Mouse (Mus musculus): Measurements from ENCODE around the gene Copz2.
"Not testable (repeated sequence)": the region's sequence is repeated elsewhere in the genome, so short reads cannot be mapped to it uniquely, and the experiment has no call there.

Copz2 gene

GRCm38 (mm10) chr11:96849681-96850467 lies at the start of gene Copz2:
Gene Copz2, plus strand, starts transcription at chr11:96849870.
- DNase-seq: peak; percentile 73

GRCm38 (mm10) chr11:96805606-96806005 lies 44.1 kb upstream of the Copz2 start:
- DNase-seq: no peak

GRCm38 (mm10) chr11:96808066-96808465 lies 41.6 kb upstream of the Copz2 start:
- DNase-seq: peak; percentile 18

GRCm38 (mm10) chr11:96809562-96810235 lies 40.0 kb upstream of the Copz2 start:
- no peak for DNase-seq

- not testable (repeated sequence) for DNase-seq
These were observed 38.5 kb upstream of the Copz2 start for GRCm38 (mm10) chr11:96811188-96811587.

- DNase-seq: no peak
These were observed 36.2 kb upstream of the Copz2 start for GRCm38 (mm10) chr11:96813455-96813854.

- DNase-seq: no peak
These were observed 35.8 kb upstream of the Copz2 start for GRCm38 (mm10) chr11:96813920-96814319.

GRCm38 (mm10) chr11:96814443-96814842 lies 35.2 kb upstream of the Copz2 start:
- DNase-seq: no peak

- DNase-seq: no peak
These were observed 33.8 kb upstream of the Copz2 start for GRCm38 (mm10) chr11:96815895-96816294.

GRCm38 (mm10) chr11:96816494-96816893 lies 33.2 kb upstream of the Copz2 start:
- DNase-seq: no peak

- no peak for DNase-seq
These were observed 32.7 kb upstream of the Copz2 start for GRCm38 (mm10) chr11:96816979-96817378.

- no peak for DNase-seq
These were observed 31.5 kb upstream of the Copz2 start for GRCm38 (mm10) chr11:96818128-96818710.

- no peak for DNase-seq
These were observed 27.7 kb upstream of the Copz2 start for GRCm38 (mm10) chr11:96821956-96822355.

- DNase-seq: no peak
These were observed 26.8 kb upstream of the Copz2 start for GRCm38 (mm10) chr11:96822675-96823470.

- DNase-seq: no peak
These were observed 26.2 kb upstream of the Copz2 start for GRCm38 (mm10) chr11:96823471-96823837.

- peak; percentile 98 for DNase-seq
These were observed 25.5 kb upstream of the Copz2 start for GRCm38 (mm10) chr11:96823880-96824782.

- DNase-seq: no peak
These were observed 24.7 kb upstream of the Copz2 start for GRCm38 (mm10) chr11:96824783-96825495.

GRCm38 (mm10) chr11:96826481-96826880 lies 23.2 kb upstream of the Copz2 start:
- DNase-seq: no peak

- DNase-seq: no peak
These were observed 22.5 kb upstream of the Copz2 start for GRCm38 (mm10) chr11:96827062-96827581.

GRCm38 (mm10) chr11:96827917-96828316 lies 21.8 kb upstream of the Copz2 start:
- no peak for DNase-seq

GRCm38 (mm10) chr11:96828881-96829280 lies 20.8 kb upstream of the Copz2 start:
- DNase-seq: no peak

Measured in embryo, embryonic 11 days (tissue).